Mouse (Mus musculus): ENCODE measurements around the gene Hkdc1. TPM values are rescaled to one million over a fixed set of nuclear protein-coding genes. Genes with fewer than 3 reads are reported as not detected.

The Hkdc1 gene
- polyA plus RNA-seq, 1 experiment = 0.04 TPM

DNA sequence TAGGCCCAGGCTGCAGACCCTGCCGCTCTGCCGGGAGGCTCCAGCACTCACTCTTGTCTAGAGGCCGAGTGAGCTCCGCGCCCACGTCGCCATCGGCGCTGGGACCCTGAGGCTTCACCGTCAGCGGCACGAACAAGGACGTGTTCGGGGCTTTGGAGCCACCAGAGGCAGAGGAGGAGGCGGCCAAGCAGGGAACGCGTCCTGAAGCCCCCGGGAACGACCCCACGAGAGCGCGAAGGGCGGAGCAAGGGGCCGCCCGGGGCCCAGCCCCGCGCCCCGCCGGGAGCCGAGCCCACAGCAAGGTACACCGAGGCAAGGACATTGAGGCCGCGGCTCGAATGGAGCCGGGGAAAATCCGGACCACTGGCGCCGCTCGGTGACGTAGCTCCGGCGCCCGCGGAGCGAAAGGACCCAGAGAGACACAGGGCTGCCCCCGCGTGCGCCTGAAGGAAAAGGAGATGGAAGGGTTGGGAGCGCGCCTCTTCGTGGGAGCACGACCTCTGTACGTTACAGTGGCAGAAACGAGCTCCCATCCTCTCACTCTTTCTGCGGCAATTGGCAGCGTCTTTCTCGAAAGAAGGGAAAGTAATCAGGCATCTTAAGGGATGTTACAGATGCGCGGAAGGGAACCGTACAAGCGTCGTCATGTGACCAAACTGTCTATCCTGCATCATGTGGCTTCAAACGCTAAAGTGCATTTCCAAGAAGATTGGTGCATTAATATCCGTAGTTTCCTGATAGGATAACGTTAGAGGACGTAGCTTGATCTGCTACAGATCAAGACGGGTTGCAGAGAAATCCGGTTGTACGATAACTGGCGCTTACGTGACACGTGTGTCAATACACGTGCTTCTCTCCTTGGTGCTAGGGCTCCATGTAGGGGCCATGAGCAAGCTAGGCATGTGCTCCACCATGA lies 27.3 kb upstream of the Hkdc1 start, which contains the start of the genes 4930507D05Rik and Supv3l1:
Gene 4930507D05Rik, plus strand, starts transcription at position 126 of the 916 bp plus-strand sequence.
Gene Supv3l1, minus strand, starts transcription at position 375 of the 916 bp plus-strand sequence.
- H3K36me3 ChIP-seq (ENCODE audit: control insufficient read depth, insufficient read depth) = peaks cover 47% of the 10 kb centered on the region
- H3ac ChIP-seq (ENCODE audit: control insufficient read depth, insufficient read length, low read depth) = peak within 1 kb of the TSS; percentile 99
- H3K27me3 ChIP-seq (ENCODE audit: control insufficient read depth, insufficient read depth, insufficient read length) = no peaks in the 10 kb centered on the region
- TF ChIP-seq USF1 (IDR thresholded peaks at IDR 0.05; ENCODE audit: low read depth) (peak; percentile 100), CEBPB (IDR thresholded peaks at IDR 0.05; ENCODE audit: low read depth) (no peak), MYOG (IDR thresholded peaks at IDR 0.05; ENCODE audit: control insufficient read depth, extremely low read depth, insufficient read length) (no peak), MYOD1 (IDR thresholded peaks at IDR 0.05; ENCODE audit: control insufficient read depth, insufficient read length, low read depth) (no peak), MAX (IDR thresholded peaks at IDR 0.05) (peak; percentile 99), FOSL1 (IDR thresholded peaks at IDR 0.05; ENCODE audit: insufficient read depth, low read length, poor library complexity, severe bottlenecking) (no peak)
- H3K79me3 ChIP-seq (ENCODE audit: low read depth) = peaks cover 18% of the 10 kb centered on the region
- peaks cover 38% of the 10 kb centered on the region for H3K79me2 ChIP-seq (ENCODE audit: control insufficient read depth, insufficient read depth)
- peak within 1 kb of the TSS; percentile 97 for H3K4me3 ChIP-seq (ENCODE audit: insufficient read depth, poor library complexity, severe bottlenecking)

DNA sequence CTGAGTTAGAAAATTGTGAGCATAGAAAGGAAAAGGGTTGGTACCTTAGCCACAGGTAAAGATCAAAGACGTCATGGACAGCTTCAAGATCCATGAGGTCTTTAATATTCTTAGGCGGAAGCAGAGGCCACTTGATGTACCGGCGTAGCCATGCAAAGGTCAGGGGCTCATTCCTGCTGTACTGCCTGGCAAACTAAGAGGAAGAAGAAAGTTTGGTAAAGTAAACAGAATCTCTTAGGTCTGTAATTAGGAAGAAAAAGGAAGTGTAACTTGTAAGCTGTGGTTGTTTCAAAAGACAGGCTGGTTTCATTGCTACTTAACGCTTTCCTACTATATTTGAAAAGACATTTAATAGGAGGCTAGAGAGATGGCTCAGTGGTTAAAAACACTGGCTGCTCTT lies 8.1 kb upstream of the Hkdc1 start:
- peaks cover 76% of the 10 kb centered on the region for H3K36me3 ChIP-seq (ENCODE audit: control insufficient read depth, insufficient read depth)
- H3K27me3 ChIP-seq (ENCODE audit: control insufficient read depth, insufficient read depth, insufficient read length) = no peaks in the 10 kb centered on the region
- H3K79me3 ChIP-seq (ENCODE audit: low read depth) = no peaks in the 10 kb centered on the region
- no peak for TF ChIP-seq USF1 (IDR thresholded peaks at IDR 0.05; ENCODE audit: low read depth)
- no peak for TF ChIP-seq MYOG (IDR thresholded peaks at IDR 0.05; ENCODE audit: control insufficient read depth, extremely low read depth, insufficient read length)
- no peak for TF ChIP-seq MYOD1 (IDR thresholded peaks at IDR 0.05; ENCODE audit: control insufficient read depth, insufficient read length, low read depth)
- H3K4me3 ChIP-seq (ENCODE audit: insufficient read depth, poor library complexity, severe bottlenecking) = no peak overlapping the region
- H3K79me2 ChIP-seq (ENCODE audit: control insufficient read depth, insufficient read depth) = no peaks in the 10 kb centered on the region
- no peak overlapping the region for H3ac ChIP-seq (ENCODE audit: control insufficient read depth, insufficient read length, low read depth)

DNA sequence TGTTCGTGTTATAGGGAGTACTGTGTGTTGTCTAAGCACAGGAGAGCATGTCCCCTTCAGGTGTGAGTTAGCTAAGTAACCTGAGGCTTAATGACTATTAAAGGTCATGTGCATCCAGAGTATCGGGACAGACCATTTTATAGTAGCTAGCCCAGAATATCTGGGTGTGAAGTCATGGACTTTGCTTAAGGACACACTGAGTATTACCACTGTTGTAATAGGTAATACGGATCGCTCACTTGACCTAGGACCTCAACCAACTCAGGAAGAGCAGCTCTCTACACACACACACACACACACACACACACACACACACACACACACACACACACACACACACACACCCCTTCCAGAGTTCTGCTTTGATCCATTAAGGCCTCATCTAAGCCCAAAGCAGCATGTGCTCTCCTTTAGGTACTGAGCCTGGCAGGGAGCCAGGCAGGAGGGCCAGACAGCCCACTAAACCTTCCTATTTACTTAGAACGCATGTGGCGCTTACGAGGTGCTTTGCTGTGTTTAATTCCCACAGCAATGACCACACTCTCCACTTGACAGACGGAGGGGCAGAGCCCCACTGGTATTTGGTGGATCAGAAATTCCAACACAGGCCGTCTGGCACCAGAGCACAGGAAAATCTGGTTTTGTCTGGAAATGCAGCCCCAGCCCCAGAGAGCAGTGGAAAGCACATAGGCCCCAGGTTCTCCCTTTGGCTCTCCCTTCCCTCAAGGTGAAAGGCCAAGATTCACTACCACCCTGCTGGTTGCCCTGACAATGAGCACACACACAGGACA lies 3.0 kb upstream of the Hkdc1 start:
- Histone ChIP-seq H3K79me3 (ENCODE audit: low read depth) (no peaks in the 10 kb centered on the region), H3K4me3 (ENCODE audit: insufficient read depth, poor library complexity, severe bottlenecking) (no peak overlapping the region), H3K36me3 (ENCODE audit: control insufficient read depth, insufficient read depth) (peaks cover 25% of the 10 kb centered on the region), H3ac (ENCODE audit: control insufficient read depth, insufficient read length, low read depth) (no peak overlapping the region), H3K27me3 (ENCODE audit: control insufficient read depth, insufficient read depth, insufficient read length) (no peaks in the 10 kb centered on the region), H3K79me2 (ENCODE audit: control insufficient read depth, insufficient read depth) (no peaks in the 10 kb centered on the region)
- TF ChIP-seq CTCF (IDR thresholded peaks at IDR 0.05; ENCODE audit: control insufficient read depth, insufficient read depth, insufficient read length) (no peak), FOSL1 (IDR thresholded peaks at IDR 0.05; ENCODE audit: insufficient read depth, low read length, poor library complexity, severe bottlenecking) (no peak), MYOD1 (IDR thresholded peaks at IDR 0.05; ENCODE audit: control insufficient read depth, insufficient read length, low read depth) (no peak), CEBPB (IDR thresholded peaks at IDR 0.05; ENCODE audit: low read depth) (no peak), USF1 (IDR thresholded peaks at IDR 0.05; ENCODE audit: low read depth) (no peak), MYOG (IDR thresholded peaks at IDR 0.05; ENCODE audit: control insufficient read depth, extremely low read depth, insufficient read length) (no peak), MAX (IDR thresholded peaks at IDR 0.05) (no peak)

DNA sequence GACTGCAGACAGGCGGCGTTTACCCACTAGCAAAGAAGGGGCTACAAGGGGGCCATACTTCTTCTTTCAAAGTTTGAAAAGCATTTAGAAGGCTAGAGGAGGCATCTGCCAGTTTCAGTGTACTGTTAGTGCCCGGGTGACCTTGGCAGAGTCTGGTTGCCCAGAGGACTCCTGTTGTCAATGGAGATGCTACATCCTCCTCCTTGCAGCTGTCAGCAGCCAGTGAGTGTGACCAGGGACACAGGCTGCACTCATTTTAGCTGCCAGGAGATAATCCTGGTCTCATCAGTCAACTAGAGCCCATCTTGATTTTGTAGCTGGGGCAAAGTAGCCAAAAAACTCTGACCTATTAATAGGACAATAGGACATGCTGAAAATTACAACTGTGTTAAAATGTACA lies 1.2 kb downstream of the Hkdc1 start:
- H3K36me3 ChIP-seq (ENCODE audit: control insufficient read depth, insufficient read depth) = no peaks in the 10 kb centered on the region
- no peak overlapping the region for H3K4me3 ChIP-seq (ENCODE audit: insufficient read depth, poor library complexity, severe bottlenecking)
- no peaks in the 10 kb centered on the region for H3K79me2 ChIP-seq (ENCODE audit: control insufficient read depth, insufficient read depth)
- H3K79me3 ChIP-seq (ENCODE audit: low read depth) = no peaks in the 10 kb centered on the region
- TF ChIP-seq MYOD1 (IDR thresholded peaks at IDR 0.05; ENCODE audit: control insufficient read depth, insufficient read length, low read depth) (no peak), CEBPB (IDR thresholded peaks at IDR 0.05; ENCODE audit: low read depth) (no peak), CTCF (IDR thresholded peaks at IDR 0.05; ENCODE audit: control insufficient read depth, insufficient read depth, insufficient read length) (no peak), MYOG (IDR thresholded peaks at IDR 0.05; ENCODE audit: control insufficient read depth, extremely low read depth, insufficient read length) (no peak), MAX (IDR thresholded peaks at IDR 0.05) (no peak), USF1 (IDR thresholded peaks at IDR 0.05; ENCODE audit: low read depth) (no peak), FOSL1 (IDR thresholded peaks at IDR 0.05; ENCODE audit: insufficient read depth, low read length, poor library complexity, severe bottlenecking) (no peak)
- no peak overlapping the region for H3ac ChIP-seq (ENCODE audit: control insufficient read depth, insufficient read length, low read depth)
- H3K27me3 ChIP-seq (ENCODE audit: control insufficient read depth, insufficient read depth, insufficient read length) = no peaks in the 10 kb centered on the region

DNA sequence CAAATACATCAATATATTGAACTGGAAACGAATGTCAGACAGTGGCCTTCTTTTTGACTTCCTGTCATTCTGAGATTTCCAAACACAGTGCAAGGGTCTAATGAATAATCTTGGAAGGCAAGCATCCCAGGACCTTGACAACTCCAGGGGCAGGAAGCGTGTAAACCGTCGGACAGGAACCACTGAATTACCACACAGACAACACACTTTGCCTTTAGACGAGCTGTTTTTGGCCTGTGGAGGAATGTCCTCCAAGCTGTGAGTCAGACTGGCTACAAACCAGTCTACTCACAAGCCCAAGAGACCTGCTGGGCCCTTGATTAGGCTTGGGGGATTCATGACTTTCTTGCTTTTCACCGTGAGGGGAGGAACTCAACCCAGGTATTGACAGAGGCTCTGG lies 1.9 kb downstream of the Hkdc1 start:
- Histone ChIP-seq H3K36me3 (ENCODE audit: control insufficient read depth, insufficient read depth) (no peaks in the 10 kb centered on the region), H3K27me3 (ENCODE audit: control insufficient read depth, insufficient read depth, insufficient read length) (no peaks in the 10 kb centered on the region), H3K79me3 (ENCODE audit: low read depth) (no peaks in the 10 kb centered on the region), H3K79me2 (ENCODE audit: control insufficient read depth, insufficient read depth) (no peaks in the 10 kb centered on the region), H3ac (ENCODE audit: control insufficient read depth, insufficient read length, low read depth) (no peak overlapping the region), H3K4me3 (ENCODE audit: insufficient read depth, poor library complexity, severe bottlenecking) (no peak overlapping the region)
- TF ChIP-seq MYOG (IDR thresholded peaks at IDR 0.05; ENCODE audit: control insufficient read depth, extremely low read depth, insufficient read length) (no peak), FOSL1 (IDR thresholded peaks at IDR 0.05; ENCODE audit: insufficient read depth, low read length, poor library complexity, severe bottlenecking) (no peak), USF1 (IDR thresholded peaks at IDR 0.05; ENCODE audit: low read depth) (no peak), MAX (IDR thresholded peaks at IDR 0.05) (no peak), MYOD1 (IDR thresholded peaks at IDR 0.05; ENCODE audit: control insufficient read depth, insufficient read length, low read depth) (no peak), CTCF (IDR thresholded peaks at IDR 0.05; ENCODE audit: control insufficient read depth, insufficient read depth, insufficient read length) (no peak), CEBPB (IDR thresholded peaks at IDR 0.05; ENCODE audit: low read depth) (no peak)
